Mouse (Mus musculus) forebrain, embryonic 15.5 days (tissue): ENCODE results near the gene Tmem132b. TPM values are rescaled to one million over a fixed set of nuclear protein-coding genes. Genes with fewer than 3 reads are reported as not detected.
A peak's percentile ranks its signal among the peaks of the same experiment; 100 is the strongest.

Experiments used
- ATAC-seq: fragments of 200-750 bp; cut with Nextera tagmentation; replicated peaks from 2 replicates; pipeline ENCODE4 v1.8.0; 2017; ENCODE audit warnings: mild to moderate bottlenecking, moderate TSS enrichment, moderate library complexity
- H3K27ac ChIP-seq: fragments of 300-500 bp; sonication (generic); replicated peaks from 2 replicates; pipeline ENCODE4 v1.5.1; 2015; ENCODE audit warnings: mild to moderate bottlenecking, inconsistent platforms
- H3K27me3 ChIP-seq: fragments of 300-500 bp; sonication (generic); 2 replicates; pipeline ENCODE4 v1.6.1; 2015; ENCODE audit warnings: inconsistent platforms
- H3K36me3 ChIP-seq: fragments of 300-500 bp; sonication (generic); 2 replicates; pipeline ENCODE4 v1.6.1; 2015; ENCODE audit warnings: mild to moderate bottlenecking, inconsistent platforms
- H3K4me1 ChIP-seq: fragments of 300-500 bp; sonication (generic); 2 replicates; pipeline ENCODE4 v1.6.1; 2015; ENCODE audit warnings: inconsistent platforms
- H3K4me2 ChIP-seq: fragments of 300-500 bp; sonication (generic); replicated peaks from 2 replicates; pipeline ENCODE4 v1.6.1; 2015; ENCODE audit warnings: mild to moderate bottlenecking, inconsistent platforms
- H3K4me3 ChIP-seq: fragments of 300-500 bp; sonication (generic); 2 replicates; pipeline ENCODE4 v1.5.1; 2015; ENCODE audit warnings: mild to moderate bottlenecking, inconsistent platforms
- H3K9ac ChIP-seq: fragments of 300-500 bp; sonication (generic); replicated peaks from 2 replicates; pipeline ENCODE4 v1.6.1; 2015; ENCODE audit warnings: mild to moderate bottlenecking, inconsistent platforms
- H3K9me3 ChIP-seq: fragments of 300-500 bp; sonication (generic); 2 replicates; pipeline ENCODE4 v1.6.1; 2016; ENCODE audit warnings: inconsistent platforms
- WGBS: fragments of 180-500 bp; shearing (Covaris S2); methylation state at CpG from one replicate; pipeline ENCODE4 v1.1.7; 2015; ENCODE audit warnings: mixed read lengths; 5-methylcytosine and 5-hydroxymethylcytosine counted together
- polyA plus RNA-seq: library from polyadenylated mRNA; unstranded; fragments of >200 nt; fragmentation: Nextera tagmentation; extraction: Ambion mirVana; gene quantifications from 2 replicates; pipeline ENCODE4 v1.2.1, GENCODE M21; 2015

Gene Tmem132b
- polyA plus RNA-seq, 1 experiment from 2014 or later: 8.3 TPM

DNA sequence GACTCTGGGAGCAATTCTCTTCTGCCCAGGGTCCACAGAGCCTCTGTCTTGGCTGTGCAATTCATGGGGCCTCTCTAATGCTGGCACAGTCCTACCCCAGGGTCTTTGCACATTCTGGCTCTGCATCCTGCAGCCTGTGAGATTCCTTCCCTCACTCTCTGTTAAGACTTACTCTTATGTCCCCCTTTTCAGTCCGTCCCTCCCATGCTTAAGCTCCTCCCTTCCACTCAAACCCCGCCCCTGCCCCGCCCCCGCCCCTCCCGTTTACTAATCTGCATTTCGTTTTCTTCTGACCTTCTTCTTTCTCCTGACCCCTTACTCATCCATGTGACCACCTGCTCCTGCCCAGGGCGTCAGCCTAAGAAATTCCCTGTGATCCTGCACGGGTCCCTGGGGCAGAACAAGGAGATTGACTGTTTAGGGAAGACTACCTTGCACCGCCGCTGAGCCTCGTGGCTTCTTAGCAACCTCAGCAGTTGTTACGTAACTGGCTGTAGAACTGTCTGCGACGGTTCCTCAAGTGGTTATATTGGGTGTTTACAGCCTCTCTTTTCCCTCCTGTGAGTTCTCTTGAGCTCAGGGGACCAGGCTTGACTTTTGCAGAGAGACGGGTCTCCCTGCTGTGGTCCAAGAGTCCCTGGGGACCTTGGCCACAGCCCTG, 10.5 kb upstream of the Tmem132b start:
- peaks cover 5% of the 10 kb centered on the region; the same call in 1 of the 2 replicates for H3K36me3 ChIP-seq
- H3K27ac ChIP-seq: no peak overlapping the region
- H3K4me3 ChIP-seq: no peak overlapping the region
- no peaks in the 10 kb centered on the region for H3K4me1 ChIP-seq
- H3K9ac ChIP-seq: no peak overlapping the region
- no peaks in the 10 kb centered on the region for H3K27me3 ChIP-seq
- H3K4me2 ChIP-seq: no peak overlapping the region
- H3K9me3 ChIP-seq: no peaks in the 10 kb centered on the region
- ATAC-seq: no peak
- 30% methylated on average over 15 of the region's 15 CpGs for WGBS

DNA sequence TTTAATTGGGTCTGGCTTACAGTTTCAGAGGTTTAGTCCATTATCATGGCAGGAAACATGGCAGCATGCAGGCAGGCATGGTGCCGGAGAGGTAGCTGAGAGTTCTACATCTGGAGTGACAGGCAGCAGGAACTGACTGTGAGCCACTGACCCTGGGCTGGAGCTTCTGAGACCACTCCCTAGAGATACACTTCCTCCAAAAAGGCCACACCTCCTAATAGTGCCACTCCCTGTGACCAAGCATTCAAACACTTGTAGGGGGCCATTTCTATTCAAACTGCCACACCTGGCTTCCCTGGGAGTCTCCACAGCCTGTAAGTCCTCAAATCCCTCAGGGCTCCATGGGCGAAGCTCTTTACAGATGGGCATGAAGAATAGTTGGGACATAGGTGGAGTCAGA, 8.2 kb upstream of the Tmem132b start:
- WGBS: 89% methylated on average over 2 of the region's 2 CpGs
- Histone ChIP-seq H3K36me3 (no peaks in the 10 kb centered on the region), H3K9me3 (no peaks in the 10 kb centered on the region), H3K9ac (no peak overlapping the region), H3K4me1 (no peaks in the 10 kb centered on the region), H3K4me3 (no peak overlapping the region), H3K4me2 (no peak overlapping the region), H3K27ac (no peak overlapping the region), H3K27me3 (no peaks in the 10 kb centered on the region)
- ATAC-seq: no peak

DNA sequence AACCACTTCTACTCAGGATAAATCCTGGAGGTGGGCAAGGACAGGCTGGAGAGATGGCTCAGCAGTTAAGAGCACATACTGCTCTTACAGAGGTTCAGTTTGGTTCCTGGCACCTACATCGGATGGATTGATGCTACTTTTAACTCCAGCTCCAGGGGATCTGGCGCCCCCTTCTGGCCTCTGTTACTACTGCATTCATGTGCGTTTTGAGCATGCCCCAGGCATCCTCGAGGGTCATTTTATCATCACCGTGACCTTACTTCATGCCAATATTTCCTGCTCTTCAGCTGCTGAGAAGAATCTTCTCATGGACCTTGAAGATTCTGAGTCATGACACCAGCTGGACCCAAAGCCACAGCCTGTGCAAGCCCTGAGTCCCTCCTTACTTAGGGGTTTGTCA, 6.1 kb upstream of the Tmem132b start:
- 61% methylated on average over 5 of the region's 5 CpGs for WGBS
- H3K27me3 ChIP-seq: peaks cover 4% of the 10 kb centered on the region; the same call in 1 of the 2 replicates

GRCm38 (mm10) chr5:125526464-125526863, 5.1 kb upstream of the Tmem132b start:
- no peak for ATAC-seq
- 79% methylated on average over 4 of the region's 4 CpGs for WGBS

More for the DNA sequence above, 6.1 kb upstream of the Tmem132b start:
- H3K9ac ChIP-seq: no peak overlapping the region
- H3K4me2 ChIP-seq: no peak overlapping the region
- no peak overlapping the region for H3K27ac ChIP-seq
- H3K36me3 ChIP-seq: no peaks in the 10 kb centered on the region
- no peaks in the 10 kb centered on the region for H3K9me3 ChIP-seq
- no peak overlapping the region for H3K4me3 ChIP-seq
- no peak for ATAC-seq
- H3K4me1 ChIP-seq: no peaks in the 10 kb centered on the region

GRCm38 (mm10) chr5:125529109-125529508, 2.5 kb upstream of the Tmem132b start:
- 0 out of 2 replicates have a peak, but pooled peaks have one; percentile 12 for ATAC-seq
- Histone ChIP-seq H3K27ac (no peak overlapping the region), H3K4me2 (no peak overlapping the region), H3K9ac (no peak overlapping the region), H3K36me3 (no peaks in the 10 kb centered on the region), H3K4me1 (peaks cover 24% of the 10 kb centered on the region), H3K4me3 (no peak overlapping the region), H3K27me3 (peaks cover 15% of the 10 kb centered on the region; the same call in 1 of the 2 replicates), H3K9me3 (no peaks in the 10 kb centered on the region)
- 6% methylated on average over 5 of the region's 5 CpGs for WGBS

More at GRCm38 (mm10) chr5:125526464-125526863, 5.1 kb upstream of the Tmem132b start:
- Histone ChIP-seq H3K4me1 (peaks cover 3% of the 10 kb centered on the region), H3K4me2 (no peak overlapping the region), H3K4me3 (no peak overlapping the region), H3K9me3 (no peaks in the 10 kb centered on the region), H3K9ac (no peak overlapping the region), H3K36me3 (no peaks in the 10 kb centered on the region), H3K27ac (no peak overlapping the region), H3K27me3 (peaks cover 7% of the 10 kb centered on the region; the same call in 1 of the 2 replicates)

GRCm38 (mm10) chr5:125532191-125532544, 594 bp downstream of the Tmem132b start:
- Histone ChIP-seq H3K4me1 (peaks cover 35% of the 10 kb centered on the region), H3K27me3 (peaks cover 15% of the 10 kb centered on the region; the same call in 1 of the 2 replicates), H3K27ac (peak overlapping the region; percentile 69), H3K36me3 (no peaks in the 10 kb centered on the region), H3K4me2 (peak overlapping the region; percentile 95), H3K9ac (peak overlapping the region; percentile 60), H3K4me3 (peak overlapping the region; percentile 66), H3K9me3 (no peaks in the 10 kb centered on the region)
- under 1% methylated on average over 29 of the region's 30 CpGs for WGBS
- ATAC-seq: peak; percentile 55

- under 1% methylated on average over 32 of the region's 64 CpGs for WGBS
- Histone ChIP-seq H3K4me1 (peaks cover 35% of the 10 kb centered on the region), H3K9me3 (no peaks in the 10 kb centered on the region), H3K27me3 (peaks cover 15% of the 10 kb centered on the region; the same call in 1 of the 2 replicates), H3K9ac (peak overlapping the region; percentile 60), H3K36me3 (no peaks in the 10 kb centered on the region), H3K4me3 (peak overlapping the region; percentile 66), H3K27ac (peak overlapping the region; percentile 69), H3K4me2 (peak overlapping the region; percentile 95)
- ATAC-seq: peak; percentile 6; the same call in 1 of the 2 replicates
Observed at GRCm38 (mm10) chr5:125532545-125533224, 1.1 kb downstream of the Tmem132b start.

GRCm38 (mm10) chr5:125533225-125533900, 1.8 kb downstream of the Tmem132b start:
- Histone ChIP-seq H3K27me3 (peaks cover 15% of the 10 kb centered on the region; the same call in 1 of the 2 replicates), H3K9ac (peak overlapping the region; percentile 60), H3K27ac (peak overlapping the region; percentile 69; the same call in 1 of the 2 replicates), H3K36me3 (no peaks in the 10 kb centered on the region), H3K9me3 (no peaks in the 10 kb centered on the region), H3K4me1 (peaks cover 35% of the 10 kb centered on the region), H3K4me2 (peak overlapping the region; percentile 95), H3K4me3 (peak overlapping the region; percentile 66)
- no peak for ATAC-seq
- WGBS: under 1% methylated on average over 24 of the region's 24 CpGs

DNA sequence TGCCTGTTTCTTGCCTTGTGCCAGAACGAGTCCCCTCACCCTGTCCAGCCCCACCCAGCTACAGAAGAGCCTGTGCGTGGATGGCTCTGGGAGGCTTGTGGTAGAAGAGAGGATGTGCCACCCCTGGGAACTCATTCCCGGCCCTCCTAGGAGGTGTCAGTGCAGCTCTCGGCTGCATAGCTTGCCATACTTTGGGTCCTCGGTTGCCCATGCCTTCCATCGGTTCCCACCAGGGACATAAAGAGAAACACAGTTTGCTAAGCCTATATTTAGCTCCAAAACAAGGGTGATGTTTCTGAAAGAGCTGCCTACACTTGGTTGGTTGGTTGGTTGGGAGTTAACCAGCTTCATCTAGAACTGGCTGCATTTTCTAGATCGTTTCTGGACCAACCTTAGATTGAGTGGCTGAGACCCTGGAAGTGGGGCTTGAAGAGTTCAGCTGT, 2.6 kb downstream of the Tmem132b start:
- peak overlapping the region; percentile 95 for H3K4me2 ChIP-seq
- H3K4me1 ChIP-seq: peaks cover 35% of the 10 kb centered on the region
- peak overlapping the region; percentile 59 for H3K27ac ChIP-seq
- H3K4me3 ChIP-seq: peak overlapping the region; percentile 66
- 7% methylated on average over 7 of the region's 7 CpGs for WGBS
- H3K9ac ChIP-seq: peak overlapping the region; percentile 60
- H3K36me3 ChIP-seq: no peaks in the 10 kb centered on the region
- no peak for ATAC-seq
- peaks cover 15% of the 10 kb centered on the region; the same call in 1 of the 2 replicates for H3K27me3 ChIP-seq
- no peaks in the 10 kb centered on the region for H3K9me3 ChIP-seq

DNA sequence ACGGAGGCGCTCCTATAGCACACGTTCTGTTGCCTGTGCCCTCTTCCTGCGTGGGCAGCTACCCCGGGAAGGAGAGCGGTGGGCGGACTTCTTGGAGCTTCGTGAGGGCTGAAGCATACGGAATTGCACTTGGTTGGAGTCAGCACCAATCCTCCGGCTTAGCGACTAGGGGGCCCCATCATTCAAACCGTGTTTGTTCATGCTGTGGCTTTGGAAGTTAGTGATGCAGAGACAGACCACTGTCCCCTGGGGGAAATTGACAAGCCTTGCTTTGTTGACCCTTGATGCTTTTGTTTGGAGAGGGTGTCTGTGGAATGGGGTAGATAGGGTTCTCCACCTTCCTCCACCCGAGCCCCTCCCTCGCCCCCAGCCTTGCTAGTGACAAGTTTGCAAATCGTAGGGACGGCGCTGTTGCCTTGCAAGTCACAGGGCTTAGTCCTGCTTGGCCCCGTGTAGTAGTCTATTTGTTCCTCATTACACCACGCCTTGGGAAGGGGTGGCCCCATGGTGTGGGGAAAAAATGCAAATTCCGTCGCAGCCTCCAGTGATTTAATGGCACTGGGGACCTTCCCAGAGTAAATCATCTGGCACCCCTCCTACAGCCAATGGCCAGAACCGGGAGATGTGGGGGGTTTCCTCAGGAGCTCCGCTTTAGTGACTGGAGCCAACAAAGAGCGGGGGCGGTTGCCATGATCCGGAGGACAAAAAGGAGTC, 3.2 kb downstream of the Tmem132b start:
- Histone ChIP-seq H3K27me3 (peaks cover 15% of the 10 kb centered on the region; the same call in 1 of the 2 replicates), H3K4me2 (peak overlapping the region; percentile 95), H3K4me3 (peak overlapping the region; percentile 66), H3K36me3 (no peaks in the 10 kb centered on the region), H3K9me3 (no peaks in the 10 kb centered on the region), H3K4me1 (peaks cover 35% of the 10 kb centered on the region), H3K9ac (peak overlapping the region; percentile 23; the same call in 1 of the 2 replicates), H3K27ac (peak overlapping the region; percentile 59)
- 3% methylated on average over 26 of the region's 26 CpGs for WGBS
- peak; percentile 51 for ATAC-seq

DNA sequence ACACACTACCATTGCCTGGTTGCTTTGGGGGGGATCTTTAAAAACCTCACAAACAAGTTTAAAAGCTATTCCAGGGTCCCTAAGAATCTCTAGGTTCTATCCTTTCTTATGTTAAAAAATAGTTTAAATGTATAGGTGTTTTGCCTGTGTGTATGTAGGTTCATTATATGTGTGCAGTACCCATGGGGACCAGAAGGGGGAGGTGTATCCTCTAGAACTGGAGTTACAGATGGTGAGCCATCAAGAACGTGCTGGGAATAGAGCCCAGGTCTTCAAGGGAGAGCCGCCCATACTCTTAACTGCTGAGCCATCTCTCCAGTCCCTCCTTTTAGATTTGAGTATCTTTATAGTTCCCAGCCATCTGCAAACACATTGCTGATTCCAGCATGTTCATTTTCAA, 13.5 kb downstream of the Tmem132b start:
- H3K4me2 ChIP-seq: no peak overlapping the region
- H3K9me3 ChIP-seq: no peaks in the 10 kb centered on the region
- H3K4me1 ChIP-seq: peaks cover 25% of the 10 kb centered on the region
- H3K36me3 ChIP-seq: no peaks in the 10 kb centered on the region
- H3K9ac ChIP-seq: no peak overlapping the region
- WGBS: 93% methylated on average over 2 of the region's 2 CpGs
- no peaks in the 10 kb centered on the region for H3K27me3 ChIP-seq
- no peak overlapping the region for H3K27ac ChIP-seq
- no peak overlapping the region for H3K4me3 ChIP-seq
- ATAC-seq: no peak
